Mouse (Mus musculus) intestine, embryonic 14.5 days (tissue): ENCODE results near the gene Dennd4a. TPM values are rescaled to one million over a fixed set of nuclear protein-coding genes. Genes with fewer than 3 reads are reported as not detected.

Experiments used
- ATAC-seq: fragments of 200-750 bp; cut with Nextera tagmentation; replicated peaks from 2 replicates; pipeline ENCODE4 v1.8.0; 2017; ENCODE audit warnings: low read depth, moderate number of reproducible peaks, moderate TSS enrichment, moderate library complexity; ENCODE audit not compliant: low FRiP score, low TSS enrichment
- DNase-seq: peaks from one replicate; pipeline ENCODE4 v3.0.0-alpha.2; 2018; ENCODE audit warnings: low spot score
- H3K27ac ChIP-seq: fragments of 300-500 bp; sonication (generic); 2 replicates; pipeline ENCODE4 v1.5.1; 2014; ENCODE audit warnings: low read depth, mild to moderate bottlenecking, control low read depth
- H3K27me3 ChIP-seq: fragments of 300-500 bp; sonication (generic); replicated peaks from 2 replicates; pipeline ENCODE4 v1.6.1; 2014; ENCODE audit warnings: low read length, control low read depth; ENCODE audit not compliant: control insufficient read depth, insufficient read depth
- H3K36me3 ChIP-seq: fragments of 300-500 bp; sonication (generic); 2 replicates; pipeline ENCODE4 v1.6.1; 2014; ENCODE audit warnings: low read length, control low read depth; ENCODE audit not compliant: control insufficient read depth, insufficient read depth
- H3K4me1 ChIP-seq: fragments of 300-500 bp; sonication (generic); replicated peaks from 2 replicates; pipeline ENCODE4 v1.6.1; 2014; ENCODE audit warnings: low read length, control low read depth, mixed read lengths; ENCODE audit not compliant: control insufficient read depth, insufficient read depth
- H3K4me2 ChIP-seq: fragments of 300-500 bp; sonication (generic); 2 replicates; pipeline ENCODE4 v1.6.1; 2014; ENCODE audit warnings: low read length
- H3K4me3 ChIP-seq: fragments of 300-500 bp; sonication (generic); 2 replicates; pipeline ENCODE4 v1.5.1; 2014; ENCODE audit warnings: low read depth, low read length, control low read depth, mixed read lengths
- H3K9ac ChIP-seq: fragments of 300-500 bp; sonication (generic); 2 replicates; pipeline ENCODE4 v1.6.1; 2014; ENCODE audit warnings: mild to moderate bottlenecking, low read length
- H3K9me3 ChIP-seq: fragments of 300-500 bp; sonication (generic); 2 replicates; pipeline ENCODE4 v1.6.1; 2016; ENCODE audit warnings: low read length, control low read depth; ENCODE audit not compliant: control insufficient read depth
- WGBS: fragments of 180-500 bp; shearing (Covaris S2); extraction: QIAGEN DNeasy Blood & Tissue Kit; methylation state at CpG from one replicate; pipeline ENCODE4 v1.1.7; 2014; 5-methylcytosine and 5-hydroxymethylcytosine counted together
- polyA plus RNA-seq: library from polyadenylated mRNA; unstranded; fragments of >200 nt; fragmentation: Nextera tagmentation; extraction: Ambion mirVana; gene quantifications from 2 replicates; pipeline ENCODE4 v1.2.1, GENCODE M21; 2014

Gene Dennd4a
- polyA plus RNA-seq, 1 experiment from 2014 or later = 6.4 TPM

DNA sequence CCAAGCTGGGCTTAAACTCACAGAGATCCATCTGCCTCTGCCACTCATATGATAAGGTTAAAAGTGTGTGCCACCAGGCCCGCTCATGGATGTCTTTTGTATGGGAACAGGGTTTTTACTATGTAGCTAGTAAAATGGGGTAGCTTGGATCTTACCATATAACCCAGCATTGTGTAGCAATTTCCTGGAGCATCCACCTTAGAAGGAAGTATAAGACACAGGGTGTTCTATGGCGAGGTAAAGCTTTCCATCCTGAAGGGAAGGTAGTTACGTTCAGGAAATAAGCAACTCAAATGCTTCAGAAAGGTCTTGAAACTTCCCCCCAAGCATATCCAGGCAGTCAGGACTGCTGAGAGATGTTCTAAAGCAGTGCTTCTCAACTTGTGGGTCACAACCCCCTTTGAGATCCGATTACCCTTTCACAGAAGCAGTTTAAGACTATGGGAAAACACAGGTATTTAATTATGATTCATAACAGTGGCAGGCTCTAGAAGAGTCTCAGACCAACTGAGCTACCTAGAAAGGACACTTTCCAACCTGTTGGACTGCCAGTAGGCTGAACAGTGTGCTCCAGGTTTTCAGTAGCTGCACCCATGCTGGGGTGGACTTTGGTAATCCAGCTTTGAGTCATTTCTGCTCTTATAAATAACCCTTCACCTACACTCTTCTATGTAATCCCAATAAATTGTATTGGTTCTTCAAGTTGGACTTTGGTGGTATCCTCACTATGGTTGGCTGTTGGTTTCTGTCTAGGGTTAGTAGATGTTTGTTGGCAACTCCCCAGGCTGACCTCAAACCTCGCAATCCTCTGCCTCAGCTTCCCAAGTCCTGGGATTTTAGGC, 7.5 kb upstream of the Dennd4a start:
- DNase-seq = no peak
- ATAC-seq = no peak
- Histone ChIP-seq H3K36me3 (no peaks in the 10 kb centered on the region), H3K9ac (no peak overlapping the region), H3K4me1 (peaks cover 9% of the 10 kb centered on the region), H3K27me3 (no peaks in the 10 kb centered on the region), H3K9me3 (no peaks in the 10 kb centered on the region), H3K4me2 (no peak overlapping the region), H3K4me3 (no peak overlapping the region), H3K27ac (no peak overlapping the region)
- 84% methylated on average over 5 of the region's 5 CpGs for WGBS

GRCm38 (mm10) chr9:64805875-64806274, 5.3 kb upstream of the Dennd4a start:
- H3K27ac ChIP-seq = peak overlapping the region; percentile 54; the same call in 1 of the 2 replicates
- no peaks in the 10 kb centered on the region for H3K36me3 ChIP-seq
- H3K9ac ChIP-seq = no peak overlapping the region
- H3K4me3 ChIP-seq = no peak overlapping the region
- DNase-seq = no peak
- no peak for ATAC-seq
- no peaks in the 10 kb centered on the region for H3K9me3 ChIP-seq
- no peaks in the 10 kb centered on the region for H3K27me3 ChIP-seq
- H3K4me1 ChIP-seq = peaks cover 11% of the 10 kb centered on the region
- WGBS = 42% methylated on average over 5 of the region's 5 CpGs
- no peak overlapping the region for H3K4me2 ChIP-seq

- Histone ChIP-seq H3K4me2 (no peak overlapping the region), H3K36me3 (no peaks in the 10 kb centered on the region), H3K4me3 (no peak overlapping the region), H3K4me1 (peaks cover 11% of the 10 kb centered on the region), H3K27me3 (no peaks in the 10 kb centered on the region), H3K9me3 (no peaks in the 10 kb centered on the region), H3K9ac (no peak overlapping the region), H3K27ac (peak overlapping the region; percentile 54; the same call in 1 of the 2 replicates)
- DNase-seq = no peak
- ATAC-seq = no peak
- WGBS = 42% methylated on average over 6 of the region's 6 CpGs
Measured at GRCm38 (mm10) chr9:64806335-64807060, 4.6 kb upstream of the Dennd4a start.

GRCm38 (mm10) chr9:64807061-64807808, 3.9 kb upstream of the Dennd4a start:
- ATAC-seq = no peak
- Histone ChIP-seq H3K4me2 (no peak overlapping the region), H3K27me3 (no peaks in the 10 kb centered on the region), H3K27ac (no peak overlapping the region), H3K4me3 (no peak overlapping the region), H3K4me1 (peaks cover 11% of the 10 kb centered on the region), H3K9me3 (no peaks in the 10 kb centered on the region), H3K36me3 (no peaks in the 10 kb centered on the region), H3K9ac (no peak overlapping the region)
- 74% methylated on average over 14 of the region's 14 CpGs for WGBS
- no peak for DNase-seq

GRCm38 (mm10) chr9:64809851-64810250, 1.3 kb upstream of the Dennd4a start:
- Histone ChIP-seq H3K27ac (no peak overlapping the region), H3K4me2 (no peak overlapping the region), H3K4me3 (no peak overlapping the region), H3K9ac (no peak overlapping the region), H3K9me3 (no peaks in the 10 kb centered on the region), H3K36me3 (no peaks in the 10 kb centered on the region), H3K4me1 (peaks cover 11% of the 10 kb centered on the region), H3K27me3 (no peaks in the 10 kb centered on the region)
- no peak for ATAC-seq
- WGBS = 76% methylated on average over 3 of the region's 3 CpGs
- peak; percentile 27 for DNase-seq

DNA sequence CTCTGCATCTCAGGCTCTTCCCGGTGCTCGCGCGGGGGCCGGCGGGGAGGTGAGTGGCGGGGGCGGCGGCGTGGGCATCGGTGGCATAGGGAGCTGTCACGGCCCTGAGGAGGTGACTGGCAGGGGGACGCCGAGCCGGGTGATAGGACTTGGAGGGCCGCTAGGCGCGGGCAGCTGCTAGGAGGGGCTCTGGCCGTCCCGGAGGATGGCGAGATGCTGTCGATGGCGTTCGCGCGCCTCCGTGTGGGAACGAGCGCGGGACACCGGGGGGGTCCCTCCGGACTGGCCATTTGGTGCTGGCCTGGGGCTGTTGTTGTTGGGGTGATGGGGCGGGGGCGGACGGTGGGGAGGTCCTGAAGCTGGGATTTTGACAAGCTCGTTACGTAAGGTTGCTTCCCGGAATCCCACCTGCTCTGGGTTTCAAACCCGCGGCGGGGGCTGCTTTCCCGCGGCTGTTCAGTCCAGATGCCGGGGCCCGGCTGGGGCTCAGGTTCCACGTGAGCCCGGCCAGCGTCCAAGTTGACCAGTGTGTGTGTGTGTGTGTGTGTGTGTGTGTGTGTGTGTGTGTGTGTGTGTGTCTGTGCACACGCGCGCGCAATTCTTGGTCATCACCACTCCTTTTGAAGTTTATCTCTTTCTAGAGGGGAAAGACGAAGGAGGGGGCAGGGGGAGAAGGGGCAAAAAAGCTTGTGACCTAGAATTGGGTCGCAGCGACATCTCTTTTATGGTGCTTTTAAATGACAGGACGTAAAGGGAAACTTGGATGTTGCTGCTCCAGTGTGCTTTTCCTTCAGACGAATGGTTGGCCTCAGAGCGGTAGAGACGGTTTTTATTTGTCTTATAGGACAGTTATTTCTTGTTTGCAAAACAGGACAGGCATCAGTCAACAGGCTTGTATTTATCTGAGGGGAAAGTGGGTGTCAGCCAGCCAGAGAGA, 666 bp downstream of the Dennd4a start:
- DNase-seq (peak; percentile 57), ATAC-seq (peak; percentile 75)
- Histone ChIP-seq H3K36me3 (no peaks in the 10 kb centered on the region), H3K27ac (peak overlapping the region; percentile 87), H3K4me2 (peak overlapping the region; percentile 74), H3K27me3 (no peaks in the 10 kb centered on the region), H3K9ac (peak overlapping the region; percentile 60), H3K9me3 (no peaks in the 10 kb centered on the region), H3K4me1 (0 out of 2 replicates have a peak, but pooled peaks cover 2% of the 10 kb centered on the region), H3K4me3 (peak overlapping the region; percentile 80)
- under 1% methylated on average over 59 of the region's 59 CpGs for WGBS

DNA sequence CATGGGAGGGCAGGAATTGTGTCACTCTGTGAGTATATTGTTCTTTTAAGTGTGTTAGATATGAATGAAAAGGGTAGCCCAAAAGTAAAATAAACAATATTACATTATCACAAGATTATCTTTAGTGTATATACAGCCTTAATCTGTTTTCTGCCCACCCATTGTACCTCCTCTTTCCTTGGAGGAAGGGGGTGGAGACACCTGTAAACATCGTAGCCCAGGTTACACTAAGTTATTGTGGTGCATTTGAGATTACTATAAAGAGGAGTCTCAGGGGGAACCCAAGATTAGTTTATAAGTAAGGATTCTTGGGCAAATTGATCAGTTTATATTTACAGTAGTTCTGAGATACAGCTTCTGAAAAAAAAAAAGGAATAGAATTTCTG, 1.3 kb downstream of the Dennd4a start:
- no peaks in the 10 kb centered on the region for H3K36me3 ChIP-seq
- H3K4me1 ChIP-seq = 0 out of 2 replicates have a peak, but pooled peaks cover 2% of the 10 kb centered on the region
- ATAC-seq (no peak), DNase-seq (no peak)
- no peak overlapping the region for H3K27ac ChIP-seq
- H3K4me3 ChIP-seq = peak overlapping the region; percentile 80; the same call in 1 of the 2 replicates
- 55% methylated on average over 1 of the region's 1 CpGs for WGBS
- H3K27me3 ChIP-seq = no peaks in the 10 kb centered on the region
- no peak overlapping the region for H3K9ac ChIP-seq
- peak overlapping the region; percentile 74 for H3K4me2 ChIP-seq
- no peaks in the 10 kb centered on the region for H3K9me3 ChIP-seq
